Mouse (Mus musculus) forebrain, embryonic 11.5 days (tissue): Measurements from ENCODE around the gene Tex36. TPM values are rescaled to one million over a fixed set of nuclear protein-coding genes. Genes with fewer than 3 reads are reported as not detected.

ENCODE experiments used
- ATAC-seq: fragments of 200-750 bp; cut with Nextera tagmentation; replicated peaks from 2 replicates; pipeline ENCODE4 v1.8.0; 2017; ENCODE audit warnings: moderate TSS enrichment; ENCODE audit not compliant: low FRiP score
- DNase-seq: peaks from one replicate; pipeline ENCODE4 v3.0.0-alpha.2; 2017; ENCODE audit warnings: low spot score
- H3K27ac ChIP-seq: fragments of 300-500 bp; sonication (generic); 2 replicates; pipeline ENCODE4 v1.5.1; 2014; ENCODE audit warnings: low read depth, low read length
- H3K27me3 ChIP-seq: fragments of 300-500 bp; sonication (generic); 2 replicates; pipeline ENCODE4 v1.6.1; 2014; ENCODE audit warnings: mild to moderate bottlenecking, low read length, mixed read lengths; ENCODE audit not compliant: control insufficient read depth, insufficient read depth
- H3K36me3 ChIP-seq: fragments of 300-500 bp; sonication (generic); 2 replicates; pipeline ENCODE4 v1.6.1; 2014; ENCODE audit warnings: mild to moderate bottlenecking, low read length, moderate library complexity, mixed read lengths; ENCODE audit not compliant: control insufficient read depth, insufficient read depth
- H3K4me1 ChIP-seq: fragments of 300-500 bp; sonication (generic); replicated peaks from 2 replicates; pipeline ENCODE4 v1.6.1; 2014; ENCODE audit warnings: low read length, mixed read lengths; ENCODE audit not compliant: control insufficient read depth, insufficient read depth
- H3K4me2 ChIP-seq: fragments of 300-500 bp; sonication (generic); 2 replicates; pipeline ENCODE4 v1.6.1; 2014; ENCODE audit warnings: low read depth, mild to moderate bottlenecking, low read length, moderate library complexity, mixed read lengths; ENCODE audit not compliant: severe bottlenecking
- H3K4me3 ChIP-seq: fragments of 300-500 bp; sonication (generic); 2 replicates; pipeline ENCODE4 v1.5.1; 2014; ENCODE audit warnings: low read depth, low read length
- H3K9ac ChIP-seq: fragments of 300-500 bp; sonication (generic); 2 replicates; pipeline ENCODE4 v1.6.1; 2014; ENCODE audit warnings: low read length
- H3K9me3 ChIP-seq: fragments of 300-500 bp; sonication (generic); 2 replicates; pipeline ENCODE4 v1.6.1; 2016; ENCODE audit warnings: low read length, mixed read lengths; ENCODE audit not compliant: control insufficient read depth
- WGBS: fragments of 180-500 bp; shearing (Covaris S2); extraction: QIAGEN DNeasy Blood & Tissue Kit; methylation state at CpG from one replicate; pipeline ENCODE4 v1.1.7; 2014; 5-methylcytosine and 5-hydroxymethylcytosine counted together
- polyA plus RNA-seq: library from polyadenylated mRNA; unstranded; fragments of >200 nt; fragmentation: Nextera tagmentation; extraction: Ambion mirVana; gene quantifications from 2 replicates; pipeline ENCODE4 v1.2.1, GENCODE M21; 2014

Tex36 gene
- polyA plus RNA-seq, 1 experiment from 2014 or later, result not detected

GRCm38 (mm10) chr7:133548434-133548833 lies 53.5 kb downstream of the Tex36 start:
- ATAC-seq, result no peak

GRCm38 (mm10) chr7:133545631-133546030 lies 56.3 kb downstream of the Tex36 start:
- Histone ChIP-seq H3K4me2 (no peak overlapping the region), H3K27ac (no peak overlapping the region), H3K4me1 (no peaks in the 10 kb centered on the region), H3K9me3 (no peaks in the 10 kb centered on the region), H3K36me3 (no peaks in the 10 kb centered on the region), H3K4me3 (no peak overlapping the region), H3K27me3 (no peaks in the 10 kb centered on the region), H3K9ac (no peak overlapping the region)
- ATAC-seq (no peak), DNase-seq (no peak)
- WGBS, result 91% methylated on average over 3 of the region's 3 CpGs

More at GRCm38 (mm10) chr7:133548434-133548833, 53.5 kb downstream of the Tex36 start:
- WGBS, result 92% methylated on average over 4 of the region's 4 CpGs
- Histone ChIP-seq H3K9ac (no peak overlapping the region), H3K4me1 (no peaks in the 10 kb centered on the region), H3K9me3 (no peaks in the 10 kb centered on the region), H3K4me2 (no peak overlapping the region), H3K27me3 (no peaks in the 10 kb centered on the region), H3K27ac (no peak overlapping the region), H3K4me3 (no peak overlapping the region), H3K36me3 (no peaks in the 10 kb centered on the region)
- DNase-seq, result no peak

GRCm38 (mm10) chr7:133544966-133545365 lies 57.0 kb downstream of the Tex36 start:
- no peaks in the 10 kb centered on the region for H3K36me3 ChIP-seq
- H3K4me1 ChIP-seq, result no peaks in the 10 kb centered on the region
- DNase-seq, result no peak
- H3K9ac ChIP-seq, result no peak overlapping the region
- no peak for ATAC-seq
- no peaks in the 10 kb centered on the region for H3K27me3 ChIP-seq
- no peak overlapping the region for H3K4me2 ChIP-seq
- 64% methylated on average over 2 of the region's 2 CpGs for WGBS
- H3K4me3 ChIP-seq, result no peak overlapping the region
- no peak overlapping the region for H3K27ac ChIP-seq
- H3K9me3 ChIP-seq, result no peaks in the 10 kb centered on the region

- Histone ChIP-seq H3K9me3 (no peaks in the 10 kb centered on the region), H3K4me2 (no peak overlapping the region), H3K27me3 (no peaks in the 10 kb centered on the region), H3K9ac (no peak overlapping the region), H3K36me3 (no peaks in the 10 kb centered on the region), H3K4me3 (no peak overlapping the region), H3K4me1 (no peaks in the 10 kb centered on the region), H3K27ac (no peak overlapping the region)
- DNase-seq (no peak), ATAC-seq (no peak)
- 96% methylated on average over 4 of the region's 4 CpGs for WGBS
Measured at GRCm38 (mm10) chr7:133543131-133543530, 58.8 kb downstream of the Tex36 start.

GRCm38 (mm10) chr7:133537366-133537765 lies 64.6 kb downstream of the Tex36 start:
- DNase-seq, result no peak
- WGBS, result 84% methylated on average over 4 of the region's 4 CpGs

More at GRCm38 (mm10) chr7:133537366-133537765, 64.6 kb downstream of the Tex36 start:
- H3K9me3 ChIP-seq, result no peaks in the 10 kb centered on the region
- ATAC-seq, result no peak
- H3K27ac ChIP-seq, result no peak overlapping the region
- no peaks in the 10 kb centered on the region for H3K4me1 ChIP-seq
- no peaks in the 10 kb centered on the region for H3K36me3 ChIP-seq
- H3K27me3 ChIP-seq, result no peaks in the 10 kb centered on the region
- no peak overlapping the region for H3K9ac ChIP-seq
- no peak overlapping the region for H3K4me3 ChIP-seq
- H3K4me2 ChIP-seq, result no peak overlapping the region

Other genes with a start within 250 kb of the Tex36 start
- 32.2 and 36.1 TPM in 2 replicates for gene Edrf1, start 35.4 kb upstream of the Tex36 start, polyA plus RNA-seq
- gene Mmp21, start 77.9 kb upstream of the Tex36 start, polyA plus RNA-seq, result not detected in 2 replicates
- gene Bccip, start 107.2 kb upstream of the Tex36 start, polyA plus RNA-seq, result 171 and 180 TPM in 2 replicates
- 37.6 and 39.0 TPM in 2 replicates for gene Uros, start 107.9 kb upstream of the Tex36 start, polyA plus RNA-seq
- 1.5 and 1.7 TPM in 2 replicates for gene Fank1, start 174.7 kb upstream of the Tex36 start, polyA plus RNA-seq
- gene Dhx32, start 180.6 kb upstream of the Tex36 start, polyA plus RNA-seq, result 75.4 and 78.6 TPM in 2 replicates